Mouse (Mus musculus) limb, embryonic 11.5 days (tissue): ENCODE data around the gene Mylk. TPM values are rescaled to one million over a fixed set of nuclear protein-coding genes. Genes with fewer than 3 reads are reported as not detected.
A peak's percentile ranks its signal among the peaks of the same experiment; 100 is the strongest.
"Not testable (repeated sequence)": the region's sequence is repeated elsewhere in the genome, so short reads cannot be mapped to it uniquely, and the experiment has no call there.

Experiments
- ATAC-seq: fragments of 200-750 bp; cut with Nextera tagmentation; 2 replicates; pipeline ENCODE4 v1.8.0; 2017; ENCODE audit warnings: low read depth; ENCODE audit not compliant: insufficient number of reproducible peaks, low FRiP score, low TSS enrichment
- DNase-seq: peaks from one replicate; pipeline ENCODE4 v3.0.0-alpha.2; 2015; ENCODE audit warnings: low spot score
- H3K27ac ChIP-seq: fragments of 300-500 bp; sonication (generic); replicated peaks from 2 replicates; pipeline ENCODE4 v1.5.1; 2014; ENCODE audit warnings: low read depth, mild to moderate bottlenecking, low read length
- H3K27me3 ChIP-seq: fragments of 300-500 bp; sonication (generic); 2 replicates; pipeline ENCODE4 v1.6.1; 2014; ENCODE audit warnings: mild to moderate bottlenecking, low read length, mixed read lengths; ENCODE audit not compliant: control insufficient read depth, insufficient read depth
- H3K36me3 ChIP-seq: fragments of 300-500 bp; sonication (generic); 2 replicates; pipeline ENCODE4 v1.6.1; 2014; ENCODE audit warnings: mild to moderate bottlenecking, low read length, moderate library complexity, mixed read lengths; ENCODE audit not compliant: control insufficient read depth, insufficient read depth
- H3K4me1 ChIP-seq: fragments of 300-500 bp; sonication (generic); 2 replicates; pipeline ENCODE4 v1.6.1; 2014; ENCODE audit warnings: low read length, mixed read lengths; ENCODE audit not compliant: control insufficient read depth, insufficient read depth
- H3K4me2 ChIP-seq: fragments of 300-500 bp; sonication (generic); 2 replicates; pipeline ENCODE4 v1.6.1; 2014; ENCODE audit warnings: low read depth, mild to moderate bottlenecking, moderate library complexity; ENCODE audit not compliant: severe bottlenecking
- H3K4me3 ChIP-seq: fragments of 300-500 bp; sonication (generic); 2 replicates; pipeline ENCODE4 v1.5.1; 2014; ENCODE audit warnings: low read depth, low read length
- H3K9ac ChIP-seq: fragments of 300-500 bp; sonication (generic); 2 replicates; pipeline ENCODE4 v1.6.1; 2014; ENCODE audit warnings: mild to moderate bottlenecking, low read length
- H3K9me3 ChIP-seq: fragments of 300-500 bp; sonication (generic); 2 replicates; pipeline ENCODE4 v1.6.1; 2016; ENCODE audit warnings: low read length; ENCODE audit not compliant: control insufficient read depth
- WGBS: fragments of 180-500 bp; shearing (Covaris S2); extraction: QIAGEN DNeasy Blood & Tissue Kit; methylation state at CpG from one replicate; pipeline ENCODE4 v1.1.7; 2014; 5-methylcytosine and 5-hydroxymethylcytosine counted together
- polyA plus RNA-seq: library from polyadenylated mRNA; unstranded; fragments of >200 nt; fragmentation: Nextera tagmentation; extraction: Ambion mirVana; gene quantifications from 2 replicates; pipeline ENCODE4 v1.2.1, GENCODE M21; 2014

Mylk gene
- 4.9 and 5.4 TPM in 2 replicates for polyA plus RNA-seq

- Histone ChIP-seq H3K27me3 (peaks cover 3% of the 10 kb centered on the region; the same call in 1 of the 2 replicates), H3K9ac (peak within 1 kb of the TSS; percentile 52; the same call in 1 of the 2 replicates), H3K4me3 (peak within 1 kb of the TSS; percentile 30), H3K27ac (no peak within 1 kb of the TSS), H3K36me3 (no peaks in the 10 kb centered on the region), H3K4me1 (peaks cover 7% of the 10 kb centered on the region; the same call in 1 of the 2 replicates), H3K9me3 (no peaks in the 10 kb centered on the region), H3K4me2 (peak within 1 kb of the TSS; percentile 82)
- DNase-seq (peak; percentile 91), ATAC-seq (peak; percentile 92)
- under 1% methylated on average over 48 of the region's 48 CpGs for WGBS
Measured at GRCm38 (mm10) chr16:34745065-34745585, at the start of gene Mylk. Mylk (plus strand) TSS chr16:34745210.

GRCm38 (mm10) chr16:34698721-34699120 lies 46.3 kb upstream of the Mylk start:
- H3K4me3 ChIP-seq, H3K36me3 ChIP-seq, H3K27ac ChIP-seq, H3K4me2 ChIP-seq, H3K27me3 ChIP-seq, ATAC-seq, H3K4me1 ChIP-seq, DNase-seq, H3K9ac ChIP-seq, H3K9me3 ChIP-seq: not testable (repeated sequence)
- 84% methylated on average over 3 of the region's 3 CpGs for WGBS

GRCm38 (mm10) chr16:34700165-34700827 lies 44.7 kb upstream of the Mylk start:
- no peak overlapping the region for H3K4me2 ChIP-seq
- no peak overlapping the region for H3K4me3 ChIP-seq
- no peak overlapping the region for H3K9ac ChIP-seq
- no peaks in the 10 kb centered on the region for H3K9me3 ChIP-seq
- no peaks in the 10 kb centered on the region for H3K27me3 ChIP-seq
- WGBS: 32% methylated on average over 7 of the region's 7 CpGs
- ATAC-seq (peak; percentile 54; the same call in 1 of the 2 replicates), DNase-seq (peak; percentile 83)
- no peaks in the 10 kb centered on the region for H3K36me3 ChIP-seq
- no peak overlapping the region for H3K27ac ChIP-seq
- no peaks in the 10 kb centered on the region for H3K4me1 ChIP-seq

- Histone ChIP-seq H3K9me3 (no peaks in the 10 kb centered on the region), H3K9ac (no peak overlapping the region), H3K27me3 (no peaks in the 10 kb centered on the region), H3K4me3 (no peak overlapping the region), H3K27ac (no peak overlapping the region), H3K36me3 (no peaks in the 10 kb centered on the region; the same call in 1 of the 2 replicates), H3K4me2 (no peak overlapping the region), H3K4me1 (no peaks in the 10 kb centered on the region)
- ATAC-seq: no peak
- WGBS: 88% methylated on average over 6 of the region's 6 CpGs
- DNase-seq: no peak
Measured at GRCm38 (mm10) chr16:34700828-34701216, 44.2 kb upstream of the Mylk start.

- H3K4me1 ChIP-seq: no peaks in the 10 kb centered on the region
- no peak overlapping the region for H3K4me2 ChIP-seq
- H3K4me3 ChIP-seq: no peak overlapping the region
- H3K27me3 ChIP-seq: no peaks in the 10 kb centered on the region
- ATAC-seq: no peak
- H3K36me3 ChIP-seq: peaks cover 2% of the 10 kb centered on the region; the same call in 1 of the 2 replicates
- WGBS: 92% methylated on average over 2 of the region's 2 CpGs
- H3K9ac ChIP-seq: no peak overlapping the region
- H3K27ac ChIP-seq: no peak overlapping the region
- no peaks in the 10 kb centered on the region for H3K9me3 ChIP-seq
- no peak for DNase-seq
Measured at GRCm38 (mm10) chr16:34706019-34706418, 39.0 kb upstream of the Mylk start.

- Histone ChIP-seq H3K9ac (no peak overlapping the region), H3K4me2 (no peak overlapping the region), H3K36me3 (peaks cover 2% of the 10 kb centered on the region; the same call in 1 of the 2 replicates), H3K4me3 (no peak overlapping the region), H3K27me3 (no peaks in the 10 kb centered on the region), H3K9me3 (no peaks in the 10 kb centered on the region), H3K27ac (no peak overlapping the region), H3K4me1 (no peaks in the 10 kb centered on the region)
- ATAC-seq (no peak), DNase-seq (no peak)
- WGBS: 93% methylated on average over 7 of the region's 7 CpGs
Measured at GRCm38 (mm10) chr16:34706487-34706946, 38.5 kb upstream of the Mylk start.

GRCm38 (mm10) chr16:34711481-34711880 lies 33.5 kb upstream of the Mylk start:
- no peak for ATAC-seq
- Histone ChIP-seq H3K4me2 (no peak overlapping the region), H3K36me3 (peaks cover 4% of the 10 kb centered on the region; the same call in 1 of the 2 replicates), H3K9ac (no peak overlapping the region), H3K4me3 (no peak overlapping the region), H3K27ac (no peak overlapping the region), H3K9me3 (no peaks in the 10 kb centered on the region), H3K27me3 (no peaks in the 10 kb centered on the region), H3K4me1 (no peaks in the 10 kb centered on the region)
- DNase-seq: no peak
- WGBS: 80% methylated on average over 3 of the region's 3 CpGs

GRCm38 (mm10) chr16:34725156-34725555 lies 19.9 kb upstream of the Mylk start:
- ATAC-seq: no peak

More at GRCm38 (mm10) chr16:34725156-34725555, 19.9 kb upstream of the Mylk start:
- no peak for DNase-seq
- Histone ChIP-seq H3K4me3 (no peak overlapping the region), H3K27me3 (no peaks in the 10 kb centered on the region), H3K4me1 (no peaks in the 10 kb centered on the region), H3K4me2 (no peak overlapping the region), H3K9ac (no peak overlapping the region), H3K36me3 (no peaks in the 10 kb centered on the region), H3K27ac (no peak overlapping the region), H3K9me3 (no peaks in the 10 kb centered on the region)
- WGBS: 94% methylated on average over 3 of the region's 3 CpGs
